Mouse (Mus musculus) A20 (cell line): ENCODE measurements around the gene Vapa.
A peak's percentile ranks its signal among the peaks of the same experiment; 100 is the strongest.
"Not testable (repeated sequence)": the region's sequence is repeated elsewhere in the genome, so short reads cannot be mapped to it uniquely, and the experiment has no call there.

Experiments used
- DNase-seq: peaks from one replicate; pipeline ENCODE4 v3.0.0-alpha.2; 2011; ENCODE audit warnings: low read depth, low spot score

Gene Vapa

GRCm38 (mm10) chr17:65564189-65564588 is 49.2 kb downstream of the Vapa start:
- DNase-seq = no peak

GRCm38 (mm10) chr17:65563345-65563744 is 50.0 kb downstream of the Vapa start:
- DNase-seq = no peak

- DNase-seq = peak; percentile 64
Measured at GRCm38 (mm10) chr17:65562761-65563160, 50.6 kb downstream of the Vapa start.

GRCm38 (mm10) chr17:65561361-65562015 is 51.9 kb downstream of the Vapa start:
- DNase-seq = no peak

GRCm38 (mm10) chr17:65559273-65559672 is 54.1 kb downstream of the Vapa start:
- DNase-seq = peak; percentile 77

DNA sequence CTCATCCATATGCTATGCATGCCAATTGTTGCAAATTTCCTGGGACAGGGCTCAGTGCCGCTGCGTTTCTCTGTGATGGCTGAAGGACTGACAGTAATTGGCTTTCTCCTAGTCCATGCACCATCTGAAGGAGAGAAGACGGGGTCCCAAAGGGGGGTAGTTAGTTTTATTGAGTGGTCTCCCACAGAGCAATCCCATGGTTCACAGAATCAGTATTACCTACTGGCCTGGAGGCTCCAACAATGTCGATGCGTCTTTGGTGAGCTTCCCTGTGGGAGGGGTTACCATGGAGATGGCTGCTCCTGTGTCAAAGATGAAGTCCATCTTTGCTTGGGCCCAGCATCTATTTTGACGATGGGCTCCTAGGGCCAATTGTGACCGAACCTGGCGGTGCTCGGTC is 54.6 kb downstream of the Vapa start:
- DNase-seq = no peak

DNA sequence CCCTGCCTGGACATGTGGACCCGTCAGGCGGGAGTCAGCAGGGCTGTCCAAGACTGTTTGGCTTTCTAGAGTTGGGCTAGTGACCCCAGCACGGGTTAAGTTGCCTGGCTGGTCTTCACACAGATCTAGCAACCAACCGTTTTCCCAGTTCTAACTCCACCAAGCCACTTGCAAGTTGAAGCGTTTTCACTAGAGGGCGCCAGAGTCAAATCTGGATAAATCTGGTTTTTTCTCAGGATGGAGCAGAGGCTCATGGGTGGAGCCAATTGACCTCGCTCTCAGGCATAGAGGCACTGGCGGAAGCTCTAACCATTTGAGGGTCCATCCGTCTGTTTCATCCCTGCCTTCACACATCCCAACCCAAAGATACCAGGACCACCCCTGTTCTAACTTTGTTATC is 55.1 kb downstream of the Vapa start:
- DNase-seq = peak; percentile 71

DNA sequence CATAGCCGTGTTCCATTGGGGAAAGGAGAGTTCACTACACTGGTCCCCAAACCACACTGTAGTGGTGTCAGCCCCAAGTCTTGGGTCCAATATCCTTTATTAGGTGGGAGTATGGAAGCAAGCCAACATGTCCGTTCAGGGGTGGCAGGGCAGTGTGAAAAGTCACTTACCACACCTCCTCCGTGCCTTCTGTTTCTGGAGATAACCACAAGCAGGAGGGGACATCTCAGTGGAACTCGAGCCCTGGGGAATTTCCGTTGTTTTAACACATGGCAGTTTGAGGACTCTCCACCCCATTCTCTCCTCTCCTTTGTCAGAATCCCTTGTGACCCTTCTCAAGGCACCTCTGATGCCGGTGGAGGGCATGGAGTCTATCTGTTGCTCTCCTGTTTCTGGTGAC is 56.1 kb downstream of the Vapa start:
- no peak for DNase-seq

GRCm38 (mm10) chr17:65556798-65557197 is 56.6 kb downstream of the Vapa start:
- no peak for DNase-seq

DNA sequence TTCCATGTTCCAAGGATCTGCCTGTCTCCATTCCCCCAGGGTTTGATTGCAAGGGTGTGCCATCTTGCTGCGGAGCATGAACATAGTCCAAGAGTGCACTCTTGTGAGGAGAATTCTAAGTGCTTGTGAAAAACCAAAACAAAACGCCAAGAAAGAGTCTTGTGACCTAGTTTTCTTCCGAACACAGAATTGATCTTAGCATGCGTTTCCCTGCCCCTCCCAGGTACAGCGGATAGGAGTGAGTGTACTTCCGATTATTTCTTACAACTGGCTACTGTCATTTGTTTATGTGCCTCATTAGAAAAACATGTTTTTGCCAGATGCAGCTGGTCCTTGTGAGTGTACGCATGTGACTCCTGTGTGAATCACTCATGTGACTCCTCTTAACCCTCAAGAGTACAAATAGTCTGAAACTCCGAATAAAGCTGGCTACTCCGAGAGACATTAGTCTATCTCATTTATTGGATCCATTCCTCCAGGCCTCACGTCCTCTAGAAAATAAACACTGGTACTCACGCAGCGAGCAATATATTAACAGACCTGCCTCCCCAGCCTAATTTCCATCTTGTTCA is 60.8 kb downstream of the Vapa start:
- no peak for DNase-seq

GRCm38 (mm10) chr17:65550357-65550756 is 63.0 kb downstream of the Vapa start:
- DNase-seq = no peak

GRCm38 (mm10) chr17:65548698-65549365 is 64.5 kb downstream of the Vapa start:
- DNase-seq = no peak

DNA sequence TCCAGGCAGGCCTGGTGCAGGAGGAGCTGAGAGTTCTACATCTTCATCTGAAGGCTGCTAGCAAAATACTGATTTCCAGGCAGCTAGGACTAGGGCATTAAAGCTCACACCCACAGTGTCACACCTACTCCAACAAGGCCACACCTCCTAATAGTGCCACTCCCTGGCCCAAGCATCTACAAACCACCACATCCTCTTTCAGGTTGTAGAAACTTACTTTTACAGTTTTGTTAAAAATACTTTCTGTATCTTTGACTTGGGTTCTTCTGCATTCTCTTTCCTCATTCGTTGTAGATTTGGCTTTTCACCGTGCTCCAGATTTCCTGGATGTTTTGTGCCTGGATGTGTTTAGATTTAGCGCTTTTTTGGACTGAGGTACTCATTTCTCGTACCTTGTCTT is 67.1 kb downstream of the Vapa start:
- DNase-seq = peak; percentile 46

DNA sequence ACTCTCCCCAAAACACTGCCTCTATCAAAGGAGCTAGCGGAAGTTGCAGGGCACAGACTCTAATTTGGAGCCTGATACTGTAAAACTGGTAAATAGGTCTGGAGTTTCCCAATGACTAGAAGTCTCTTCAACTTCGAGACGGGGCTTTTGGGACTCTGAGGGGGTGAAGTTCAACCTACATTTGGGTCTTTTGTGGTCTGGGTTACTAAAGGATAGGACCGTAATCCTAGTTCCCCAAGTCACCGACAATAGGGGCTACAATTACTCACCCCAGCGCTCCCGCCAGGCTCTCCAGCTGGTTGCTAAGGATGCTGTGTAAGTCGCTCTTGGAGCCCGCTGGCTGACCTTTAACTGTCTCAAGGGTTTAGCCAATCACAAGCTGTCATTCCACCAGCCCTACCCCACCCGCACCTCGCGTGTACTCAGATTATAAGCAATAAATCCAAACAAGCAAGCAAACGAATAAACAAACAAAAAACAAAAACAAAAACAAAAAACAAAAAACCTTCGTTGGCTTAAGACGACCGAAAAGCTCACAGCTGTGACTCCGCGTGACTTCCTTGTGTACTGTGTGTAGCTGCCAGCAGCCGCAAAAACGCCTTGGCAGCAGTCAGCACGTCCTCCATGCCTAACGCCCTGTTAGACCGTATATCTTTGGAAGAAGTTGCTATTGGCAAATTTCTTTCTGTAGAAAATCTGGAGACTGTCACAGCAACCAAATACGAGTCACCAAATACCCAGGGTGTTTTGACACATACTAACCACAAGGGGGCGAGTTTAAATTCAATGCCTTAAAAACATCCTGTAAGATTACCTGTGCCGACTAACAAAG is 72.7 kb downstream of the Vapa start, which contains the start of gene Tmem232:
Tmem232 (minus strand) TSS at position 342 of the 832 bp plus-strand sequence.
- DNase-seq = peak; percentile 56

DNA sequence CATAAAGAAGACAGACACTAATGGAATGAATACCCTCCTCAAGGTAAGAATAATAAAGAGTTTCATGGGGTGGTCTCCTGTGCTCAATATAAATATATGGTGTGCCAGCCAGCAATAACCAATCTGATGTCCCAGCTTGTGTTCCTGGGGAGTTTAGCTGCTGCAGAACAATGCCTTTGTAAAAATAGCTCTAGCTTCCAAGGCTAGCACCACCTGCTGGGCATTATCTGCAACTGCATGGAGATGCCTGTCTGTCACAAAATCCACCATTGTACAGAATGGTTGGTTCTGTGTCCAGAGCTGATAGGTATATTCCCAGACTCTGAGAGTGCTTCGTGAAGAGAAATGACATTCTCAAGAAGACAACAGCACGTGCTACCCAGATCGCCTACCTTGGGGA is 77.2 kb downstream of the Vapa start:
- peak; percentile 51 for DNase-seq

DNA sequence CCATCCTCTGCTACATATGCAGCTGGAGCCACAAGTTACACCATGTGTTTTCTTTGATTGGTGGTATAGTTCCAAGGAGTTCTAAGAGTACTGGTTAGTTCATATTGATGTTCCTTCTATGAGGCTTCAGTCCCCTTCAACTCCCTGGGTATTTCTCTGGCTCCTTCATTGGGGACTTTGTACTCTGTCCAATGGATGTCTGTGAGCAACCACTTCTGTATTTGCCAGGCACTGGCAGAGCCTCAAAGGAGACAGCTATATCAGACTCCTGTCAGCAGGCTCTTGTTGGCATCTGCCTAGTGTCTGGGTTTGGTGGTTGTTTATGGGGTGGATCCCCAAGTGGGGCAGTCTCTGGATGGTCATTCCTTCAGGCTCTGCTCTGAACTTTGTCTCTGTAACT is 81.0 kb downstream of the Vapa start:
- DNase-seq = not testable (repeated sequence)
